Mouse (Mus musculus) hindbrain, postnatal 0 days (tissue): ENCODE measurements at regions not wholly inside any gene's neighbourhood (a gene's known extent, or its start where the extent isn't known, plus 50 kb on each side); places are given as distances from the start of the nearest gene placed in this dataset.

Experiments used
- ATAC-seq: fragments of 200-750 bp; cut with Nextera tagmentation; 2 replicates; pipeline ENCODE4 v1.8.0; 2017; ENCODE audit warnings: mild to moderate bottlenecking, moderate TSS enrichment, moderate library complexity
- DNase-seq: peaks from one replicate; pipeline ENCODE4 v3.0.0-alpha.2; 2015; ENCODE audit warnings: low spot score
- H3K27ac ChIP-seq: fragments of 300-500 bp; sonication (generic); 2 replicates; pipeline ENCODE4 v1.5.1; 2014; ENCODE audit warnings: mild to moderate bottlenecking
- H3K27me3 ChIP-seq: fragments of 300-500 bp; sonication (generic); 2 replicates; pipeline ENCODE4 v1.6.1; 2014; ENCODE audit warnings: low read length, mixed read lengths; ENCODE audit not compliant: insufficient read depth
- H3K36me3 ChIP-seq: fragments of 300-500 bp; sonication (generic); 2 replicates; pipeline ENCODE4 v1.6.1; 2014; ENCODE audit warnings: low read length, mixed read lengths; ENCODE audit not compliant: insufficient read depth
- H3K4me1 ChIP-seq: fragments of 300-500 bp; sonication (generic); 2 replicates; pipeline ENCODE4 v1.6.1; 2014; ENCODE audit warnings: antibody characterized with exemption, low read length, mixed read lengths; ENCODE audit not compliant: insufficient read depth
- H3K4me2 ChIP-seq: fragments of 300-500 bp; sonication (generic); 2 replicates; pipeline ENCODE4 v1.6.1; 2014; ENCODE audit warnings: low read depth, mild to moderate bottlenecking, low read length, moderate library complexity, mixed read lengths
- H3K4me3 ChIP-seq: fragments of 300-500 bp; sonication (generic); 2 replicates; pipeline ENCODE4 v1.5.1; 2014; ENCODE audit warnings: low read length
- H3K9ac ChIP-seq: fragments of 300-500 bp; sonication (generic); replicated peaks from 2 replicates; pipeline ENCODE4 v1.6.1; 2014; ENCODE audit warnings: mild to moderate bottlenecking, low read length, moderate library complexity, mixed read lengths
- H3K9me3 ChIP-seq: fragments of 300-500 bp; sonication (generic); 2 replicates; pipeline ENCODE4 v1.6.1; 2016; ENCODE audit warnings: low read length, mixed read lengths
- CTCF ChIP-seq: IDR thresholded peaks from 2 replicates; pipeline ENCODE4 v1.5.1; 2016; ENCODE audit warnings: antibody characterized with exemption, control low read depth, low read depth
- WGBS: fragments of 180-500 bp; shearing (Covaris S2); extraction: QIAGEN DNeasy Blood & Tissue Kit; methylation state at CpG from one replicate; pipeline ENCODE4 v1.1.7; 2014; 5-methylcytosine and 5-hydroxymethylcytosine counted together

GRCm38 (mm10) chr2:30722263-30723050 is 81.0 kb downstream of the 1700001O22Rik start:
- WGBS: 5% methylated on average over 7 of the region's 7 CpGs
- no peak for TF ChIP-seq CTCF
- Histone ChIP-seq H3K36me3 (no peaks in the 10 kb centered on the region), H3K9ac (peak overlapping the region; percentile 30; the same call in 1 of the 2 replicates), H3K9me3 (no peaks in the 10 kb centered on the region), H3K27me3 (no peaks in the 10 kb centered on the region), H3K4me3 (no peak overlapping the region), H3K4me1 (peaks cover 73% of the 10 kb centered on the region), H3K4me2 (no peak overlapping the region), H3K27ac (peak overlapping the region; percentile 95)
- no peak for ATAC-seq
- DNase-seq: peak; percentile 57

DNA sequence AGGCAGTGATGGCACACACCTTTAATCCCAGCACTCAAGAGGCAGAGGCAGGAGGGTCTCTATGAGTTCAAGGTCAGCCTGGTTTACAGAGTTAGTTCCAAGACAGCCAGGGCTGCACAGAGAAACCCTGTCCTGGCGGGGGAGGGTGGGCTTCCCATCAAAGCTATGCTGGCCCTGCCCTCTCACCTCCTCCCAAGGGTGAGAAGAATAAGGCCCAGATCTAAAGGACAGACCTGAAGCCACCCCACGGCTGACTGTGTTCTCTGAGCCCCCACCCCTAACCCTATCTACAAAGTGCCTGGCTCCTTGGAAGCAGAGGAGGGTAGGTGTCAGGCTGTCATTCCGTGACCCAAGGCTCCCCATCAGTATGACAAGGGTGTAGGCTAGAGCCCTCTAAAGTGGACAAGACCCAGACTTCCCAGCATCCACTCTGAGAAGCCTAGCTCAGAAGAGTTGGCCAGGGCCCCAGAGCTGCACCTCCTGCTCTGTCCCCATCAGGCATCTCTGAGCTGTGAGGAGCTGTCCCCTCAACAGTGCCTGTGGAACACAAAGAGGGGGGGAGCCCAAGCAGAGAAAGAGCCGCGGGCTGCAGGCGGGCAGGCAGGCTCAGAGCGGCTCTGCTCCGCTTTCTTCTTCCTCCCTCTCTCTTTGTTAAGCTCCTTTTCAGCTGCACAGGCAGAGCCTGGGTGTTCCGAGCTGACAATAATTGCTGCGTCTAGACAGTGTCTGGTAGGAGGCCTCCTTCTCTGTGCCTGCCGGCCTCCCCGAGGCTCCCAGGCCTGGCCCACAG is 81.8 kb downstream of the 1700001O22Rik start:
- Histone ChIP-seq H3K4me3 (no peak overlapping the region), H3K9ac (0 out of 2 replicates have a peak overlapping the region, but pooled peaks have one; percentile 30), H3K27ac (peak overlapping the region; percentile 95), H3K4me1 (peaks cover 80% of the 10 kb centered on the region), H3K27me3 (no peaks in the 10 kb centered on the region), H3K9me3 (no peaks in the 10 kb centered on the region), H3K36me3 (no peaks in the 10 kb centered on the region), H3K4me2 (no peak overlapping the region)
- DNase-seq: peak; percentile 78
- 8% methylated on average over 12 of the region's 12 CpGs for WGBS
- peak; percentile 10; the same call in 1 of the 2 replicates for TF ChIP-seq CTCF
- peak; percentile 81 for ATAC-seq

DNA sequence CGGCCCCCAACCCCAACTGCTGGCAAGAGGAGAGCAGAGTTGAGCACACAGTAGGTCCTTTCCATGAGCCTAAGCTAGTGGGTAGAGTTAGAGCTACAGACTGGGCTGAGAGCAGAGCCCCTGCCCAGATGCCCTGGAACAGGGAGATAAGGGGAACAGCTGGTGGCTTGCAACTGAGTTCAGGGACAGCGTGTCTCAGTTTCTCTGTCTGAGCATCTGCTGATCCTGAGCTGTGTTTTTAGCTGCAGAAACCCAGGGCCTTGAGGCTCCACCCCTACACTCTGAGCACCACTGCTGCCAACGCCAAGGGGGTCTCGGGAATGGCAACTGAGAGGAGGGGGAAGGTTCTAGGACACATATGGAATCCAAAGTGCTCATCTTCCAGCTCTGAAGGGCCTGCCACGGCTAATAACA is 82.4 kb downstream of the 1700001O22Rik start:
- ATAC-seq (no peak), DNase-seq (peak; percentile 1)
- TF ChIP-seq CTCF: no peak
- Histone ChIP-seq H3K9ac (no peak overlapping the region), H3K36me3 (no peaks in the 10 kb centered on the region), H3K4me3 (no peak overlapping the region), H3K9me3 (no peaks in the 10 kb centered on the region), H3K4me2 (no peak overlapping the region), H3K27me3 (no peaks in the 10 kb centered on the region), H3K27ac (peak overlapping the region; percentile 95), H3K4me1 (peaks cover 83% of the 10 kb centered on the region)
- WGBS: 34% methylated on average over 5 of the region's 5 CpGs

DNA sequence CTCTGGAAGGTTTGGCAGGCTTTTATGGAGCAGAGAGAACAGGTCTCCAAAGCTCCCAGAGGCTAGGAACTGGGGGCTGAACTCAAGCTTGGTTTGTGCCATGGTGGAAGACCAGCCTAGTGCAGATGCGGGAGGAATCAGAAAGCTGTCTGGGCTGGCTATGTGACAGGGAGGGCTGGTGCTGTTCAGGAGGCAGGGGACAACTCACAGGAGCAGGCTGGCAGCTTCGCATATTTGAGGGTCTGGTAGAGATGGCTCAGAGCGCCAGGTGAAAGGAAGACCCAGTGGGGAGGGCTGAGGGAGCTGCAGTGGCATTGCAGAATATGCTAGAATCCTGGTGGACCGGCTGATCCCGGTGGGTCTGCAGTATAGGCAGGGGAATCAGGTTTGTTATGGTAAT is 83.2 kb downstream of the 1700001O22Rik start:
- no peak for ATAC-seq
- 18% methylated on average over 5 of the region's 5 CpGs for WGBS
- no peak overlapping the region for H3K4me3 ChIP-seq
- no peaks in the 10 kb centered on the region for H3K9me3 ChIP-seq
- DNase-seq: peak; percentile 33
- H3K9ac ChIP-seq: peak overlapping the region; percentile 41; the same call in 1 of the 2 replicates
- peak overlapping the region; percentile 95 for H3K27ac ChIP-seq
- peak overlapping the region; percentile 52; the same call in 1 of the 2 replicates for H3K4me2 ChIP-seq
- H3K27me3 ChIP-seq: no peaks in the 10 kb centered on the region
- TF ChIP-seq CTCF: no peak
- H3K4me1 ChIP-seq: peaks cover 77% of the 10 kb centered on the region
- H3K36me3 ChIP-seq: no peaks in the 10 kb centered on the region

DNA sequence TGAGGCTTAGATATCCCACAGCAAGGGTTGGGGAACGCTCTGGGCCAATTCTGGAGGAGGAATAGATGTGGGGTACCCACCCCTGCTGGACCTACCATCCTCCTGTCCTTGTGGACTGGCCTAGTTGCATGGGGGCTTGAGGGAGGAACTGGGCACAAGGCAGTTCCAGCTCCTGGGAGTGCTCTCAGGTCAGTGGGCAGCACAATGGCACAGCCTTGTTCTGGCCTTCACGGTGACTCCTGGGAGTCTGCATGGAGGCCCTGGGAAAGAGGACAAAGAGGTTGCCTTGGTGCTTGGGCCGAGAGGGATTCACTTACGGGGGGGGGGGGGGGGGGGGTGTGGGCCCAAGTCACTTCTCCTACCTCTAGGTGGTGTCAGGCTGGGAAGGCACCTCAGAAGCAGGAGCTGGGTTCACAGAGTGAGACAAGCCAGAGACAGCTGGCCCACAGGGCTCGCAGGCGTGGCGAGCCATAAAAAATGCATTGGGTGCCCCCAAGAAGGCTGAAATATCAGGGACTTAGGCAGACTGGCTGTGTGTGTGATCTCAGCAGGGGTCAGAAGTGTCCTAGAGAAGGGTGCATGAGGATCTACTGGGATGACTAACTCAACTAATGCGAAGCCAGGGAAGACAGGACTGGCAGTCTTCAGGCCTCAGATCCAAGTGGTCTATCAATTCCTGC is 83.7 kb downstream of the 1700001O22Rik start:
- H3K27ac ChIP-seq: peak overlapping the region; percentile 95
- 16% methylated on average over 8 of the region's 8 CpGs for WGBS
- no peak overlapping the region for H3K4me3 ChIP-seq

DNA sequence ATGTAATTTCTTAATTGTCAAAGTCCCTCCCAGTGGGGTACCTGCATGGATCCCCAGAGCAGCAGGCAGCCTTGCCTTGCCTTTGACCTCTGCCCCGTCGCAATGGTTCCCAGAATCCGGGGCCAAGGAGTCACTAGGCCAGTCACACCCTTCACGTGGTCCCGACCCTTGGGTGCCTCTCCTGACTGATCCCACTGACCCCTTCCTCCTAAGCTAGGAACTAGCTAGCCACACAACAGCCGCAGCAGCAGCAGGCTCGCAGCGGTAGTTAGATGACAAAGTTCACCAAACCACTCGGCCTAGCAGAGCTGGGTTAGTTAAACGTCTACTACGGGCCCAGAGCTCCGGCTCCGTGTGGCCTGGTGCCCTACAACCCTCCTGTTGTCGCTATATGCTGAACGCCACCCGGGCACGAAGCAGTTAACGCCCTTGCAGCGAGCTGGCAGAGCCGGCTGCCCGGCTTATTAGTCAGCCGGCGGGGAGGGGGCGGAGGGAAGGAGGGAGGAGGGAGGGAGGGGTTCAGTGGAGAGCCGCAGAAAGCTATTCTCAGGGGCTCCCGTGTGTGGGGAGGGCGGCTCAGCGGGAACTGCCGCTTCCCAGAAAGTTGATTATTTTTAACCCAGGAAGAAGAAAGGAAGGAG is 84.6 kb downstream of the 1700001O22Rik start:
- Histone ChIP-seq H3K4me2 (peak overlapping the region; percentile 52), H3K36me3 (no peaks in the 10 kb centered on the region), H3K27me3 (no peaks in the 10 kb centered on the region), H3K4me1 (peaks cover 69% of the 10 kb centered on the region), H3K4me3 (0 out of 2 replicates have a peak overlapping the region, but pooled peaks have one; percentile 4), H3K27ac (peak overlapping the region; percentile 95), H3K9me3 (no peaks in the 10 kb centered on the region), H3K9ac (peak overlapping the region; percentile 46)
- TF ChIP-seq CTCF: no peak
- DNase-seq: peak; percentile 96
- peak; percentile 46 for ATAC-seq
- WGBS: under 1% methylated on average over 29 of the region's 29 CpGs

More for the DNA sequence above, 83.7 kb downstream of the 1700001O22Rik start:
- Histone ChIP-seq H3K4me2 (peak overlapping the region; percentile 52), H3K36me3 (no peaks in the 10 kb centered on the region), H3K4me1 (peaks cover 71% of the 10 kb centered on the region), H3K9ac (peak overlapping the region; percentile 41), H3K27me3 (no peaks in the 10 kb centered on the region), H3K9me3 (no peaks in the 10 kb centered on the region)
- ATAC-seq (no peak), DNase-seq (peak; percentile 51)
- peak; percentile 13; the same call in 1 of the 2 replicates for TF ChIP-seq CTCF
